12 mouse cellular contexts compared by ENCODE assay signal in the genomic region with DNA sequence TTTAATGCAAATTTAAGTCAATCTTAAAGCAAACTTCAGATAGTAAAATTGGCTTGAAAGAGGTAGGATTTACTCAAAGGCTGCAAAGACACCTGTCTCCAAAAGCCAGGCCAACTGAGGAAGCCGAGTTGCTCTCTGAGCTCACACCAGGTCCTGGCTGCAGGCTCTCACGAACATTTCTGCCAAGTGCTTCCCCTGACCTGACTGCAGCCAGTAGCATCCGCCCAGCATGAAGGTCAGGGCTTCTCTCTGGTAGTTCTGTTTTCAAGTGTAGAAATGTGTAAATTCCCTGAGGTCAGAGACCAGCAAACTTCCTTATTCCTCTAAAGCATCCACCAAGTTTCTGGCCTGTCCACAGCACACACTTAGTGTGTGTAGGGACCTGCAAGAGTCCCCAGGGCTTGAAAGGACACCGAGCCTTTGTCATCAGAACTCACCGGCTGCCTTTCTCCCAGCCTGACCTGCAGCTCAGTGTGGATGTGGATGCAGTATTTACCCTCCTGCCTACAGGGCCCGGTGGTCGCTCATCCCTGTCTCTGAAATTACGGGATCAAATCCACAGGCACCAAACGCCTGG. TPM values are rescaled to one million over a fixed set of nuclear protein-coding genes. Genes with fewer than 3 reads are reported as not detected.
A peak's percentile ranks its signal among the peaks of the same experiment; 100 is the strongest.
DNase-seq lines count a peak whose midpoint lies in the region; ATAC-seq and TF ChIP-seq lines count a peak whose summit lies in the region.
"Had no signal": no experiment of that assay in that cellular context is flagged by ENCODE, and none has a peak within 500 bp of the region (broad histone marks: within the 10 kb centered on the region; RNA-seq: fewer than 3 reads in every experiment).

No protein-coding gene starts in this region.

- TF ChIP-seq CTCF in heart, adult 2 months (IDR thresholded peaks at IDR 0.05): no peak
- TF ChIP-seq CTCF in spleen, adult 2 months (IDR thresholded peaks at IDR 0.05; ENCODE audit: extremely low read depth, insufficient read depth, insufficient read length, insufficient replicate concordance): no peak

- H3K4me3 ChIP-seq in heart, adult 2 months: no peak overlapping the region
- no peak overlapping the region for H3K4me3 ChIP-seq in spleen, adult 2 months (ENCODE audit: extremely low read depth, insufficient read depth, insufficient read length)
- no peak overlapping the region for H3K4me3 ChIP-seq in forebrain, embryonic 16.5 days (replicated peaks; ENCODE audit: low read length)
- H3K4me3 ChIP-seq: liver, embryonic 13.5 days; myocyte had no signal

- H3K27me3 ChIP-seq in heart, adult 2 months (ENCODE audit: control insufficient read depth, insufficient read depth, low read length): no peaks in the 10 kb centered on the region
- H3K27me3 ChIP-seq in spleen, adult 2 months (ENCODE audit: control insufficient read depth, insufficient read depth, low read length): no peaks in the 10 kb centered on the region
- no peaks in the 10 kb centered on the region for H3K27me3 ChIP-seq in forebrain, embryonic 16.5 days (replicated peaks; ENCODE audit: control insufficient read depth, insufficient read depth, low read length)
- no peaks in the 10 kb centered on the region for H3K27me3 ChIP-seq in splenic B cell, adult 2 months (ENCODE audit: control insufficient read depth, insufficient read depth, low read length, poor library complexity, severe bottlenecking)
- H3K27me3 ChIP-seq: liver, embryonic 13.5 days had no signal

- no peak for ATAC-seq in forebrain, embryonic 16.5 days

- H3K9me3 ChIP-seq in forebrain, embryonic 16.5 days (ENCODE audit: control insufficient read depth, low read length): no peaks in the 10 kb centered on the region
- H3K9me3 ChIP-seq: liver, embryonic 13.5 days had no signal

- H3K36me3 ChIP-seq in heart, adult 2 months (ENCODE audit: control insufficient read depth, insufficient read depth, low read length): peaks cover 4% of the 10 kb centered on the region; the same call in 1 of the 2 replicates
- peaks cover 4% of the 10 kb centered on the region for H3K36me3 ChIP-seq in spleen, adult 2 months (ENCODE audit: control insufficient read depth, insufficient read depth, low read length)
- H3K36me3 ChIP-seq in forebrain, embryonic 16.5 days (ENCODE audit: control insufficient read depth, insufficient read depth): no peaks in the 10 kb centered on the region
- peaks cover 3% of the 10 kb centered on the region; the same call in 1 of the 2 replicates for H3K36me3 ChIP-seq in splenic B cell, adult 2 months (ENCODE audit: control insufficient read depth, insufficient read depth, low read length, poor library complexity, severe bottlenecking)

- no peak overlapping the region; the same call in 1 of the 2 replicates for H3K9ac ChIP-seq in heart, adult 2 months (ENCODE audit: low read depth, low read length)
- no peak overlapping the region for H3K9ac ChIP-seq in forebrain, embryonic 16.5 days (replicated peaks; ENCODE audit: low read depth, low read length)
- H3K9ac ChIP-seq: liver, embryonic 13.5 days had no signal

- no peak overlapping the region for H3K4me2 ChIP-seq in forebrain, embryonic 16.5 days (ENCODE audit: low read length)
- H3K4me2 ChIP-seq: liver, embryonic 13.5 days had no signal

- TF ChIP-seq POLR2A in heart, adult 2 months (IDR thresholded peaks at IDR 0.05; ENCODE audit: insufficient read depth, low read depth, low read length): no peak
- TF ChIP-seq POLR2A in spleen, adult 2 months (IDR thresholded peaks at IDR 0.05; ENCODE audit: low read depth, low read length): no peak

- peaks cover 16% of the 10 kb centered on the region for H3K4me1 ChIP-seq in heart, adult 2 months (ENCODE audit: control insufficient read depth, insufficient read depth, low read length)
- H3K4me1 ChIP-seq in spleen, adult 2 months (ENCODE audit: control insufficient read depth, insufficient read depth, insufficient read length): peaks cover 16% of the 10 kb centered on the region; the same call in 1 of the 2 replicates
- peaks cover 79% of the 10 kb centered on the region for H3K4me1 ChIP-seq in forebrain, embryonic 16.5 days (replicated peaks; ENCODE audit: control insufficient read depth, insufficient read depth, low read length)

- intact Hi-C loops in heart, adult 2 months (cut with DNase I): no loop called here
- intact Hi-C loops in heart, postnatal 36 days (cut with DNase I): loop anchor here (5.0 kb wide), 1 partner anchor 42 kb away; no protein-coding TSS in a partner anchor

- TF ChIP-seq EP300 in heart, adult 2 months (IDR thresholded peaks at IDR 0.05; ENCODE audit: insufficient read depth, low read depth, low read length): no peak

- WGBS in heart, adult 2 months: 45% methylated on average over 9 of the region's 9 CpGs
- 69% methylated on average over 9 of the region's 9 CpGs for WGBS in spleen, adult 2 months
- 46% methylated on average over 9 of the region's 9 CpGs for WGBS in forebrain, embryonic 16.5 days

- H3K79me2 ChIP-seq in heart, adult 2 months (replicated peaks; ENCODE audit: control insufficient read depth, insufficient read depth, low read length): 0 out of 2 replicates have a peak, but pooled peaks cover 1% of the 10 kb centered on the region

- peak in 1 of 2 experiments; percentile 60 for DNase-seq in heart, adult 2 months
- no peak for DNase-seq in heart, postnatal 36 days
- DNase-seq in spleen, adult 2 months (ENCODE audit: low read depth in 1 of 2, low spot score in 2 of 2): no peak
- no peak for DNase-seq in spleen, postnatal 36 days (ENCODE audit: low spot score in 2 of 2)
- DNase-seq in splenic B cell, adult 2 months (ENCODE audit: low read depth, low spot score): peak; percentile 44
- no peak for DNase-seq in right cerebral cortex, postnatal 25 days
- no peak for DNase-seq in MN1 (ENCODE audit: low spot score)
- DNase-seq: liver, embryonic 13.5 days; right cerebral cortex, postnatal 14 days; thymus, postnatal 36 days had no signal

- peak overlapping the region; percentile 76 for H3K27ac ChIP-seq in heart, adult 2 months
- 0 out of 2 replicates have a peak overlapping the region, but pooled peaks have one; percentile 52 for H3K27ac ChIP-seq in spleen, adult 2 months (ENCODE audit: insufficient read depth, low read length)
- peak overlapping the region; percentile 80 for H3K27ac ChIP-seq in forebrain, embryonic 16.5 days (ENCODE audit: low read length)
- H3K27ac ChIP-seq: liver, embryonic 13.5 days had no signal

RNA-seq across cellular contexts. Expression of a gene that starts 44.6 kb away (rescaled TPM):
- total RNA-seq in heart, adult 2 months (2021): 10 to 100 TPM; 22.0 to 23.4 TPM
- 17.3 and 18.1 TPM in 2 replicates for polyA plus RNA-seq in heart, adult 2 months (2012; rRNA removed)
- total RNA-seq in heart, postnatal 36 days (2021): 10 to 100 TPM; 25.5 to 26.1 TPM
- polyA plus RNA-seq in spleen, adult 2 months (2012; rRNA removed): 116 and 134 TPM in 2 replicates
- 129 and 134 TPM in 2 replicates for polyA plus RNA-seq in forebrain, embryonic 16.5 days (2015; fragmentation: Nextera tagmentation; extraction: Ambion mirVana)
